ENCODE assay signal across 7 mouse cellular contexts in the genomic region with DNA sequence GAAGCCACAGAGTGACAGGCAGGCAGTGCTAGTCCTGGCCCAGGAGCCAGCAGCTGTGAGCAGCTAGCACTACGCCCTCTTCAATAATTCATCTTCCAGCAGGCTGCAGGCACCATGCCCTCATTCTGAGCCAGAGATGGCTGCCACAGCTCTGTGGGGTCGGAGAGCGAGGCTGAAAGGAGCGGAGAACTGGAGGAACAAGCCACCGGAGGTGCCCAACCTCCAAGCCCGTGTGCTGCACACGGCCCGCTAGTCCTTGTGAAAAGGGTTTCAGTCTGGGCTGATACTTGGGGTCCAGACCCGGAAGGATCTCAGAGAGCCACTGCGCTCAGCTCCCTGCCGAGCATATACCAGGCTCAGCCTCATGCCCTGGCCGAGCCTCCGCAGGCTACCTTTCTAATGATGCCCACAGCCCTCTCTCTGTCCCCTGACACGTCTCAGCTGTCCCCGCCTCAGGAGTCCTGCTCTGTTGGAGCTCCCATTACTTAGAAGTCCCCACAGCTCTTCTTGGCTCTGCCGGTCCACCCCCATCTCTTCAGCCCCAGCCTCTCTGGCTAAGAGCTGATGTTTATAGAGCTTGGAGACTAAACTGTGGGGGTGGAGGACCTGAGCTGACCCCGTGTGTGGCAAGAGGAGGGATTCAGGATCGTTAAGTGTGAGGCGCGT. TPM values are rescaled to one million over a fixed set of nuclear protein-coding genes. Genes with fewer than 3 reads are reported as not detected.
DNase-seq lines count a peak whose midpoint lies in the region; ATAC-seq and TF ChIP-seq lines count a peak whose summit lies in the region.

No protein-coding gene starts in this region.

- DNase-seq in lung, postnatal 25 days (ENCODE audit: low spot score), result no peak
- DNase-seq in limb, embryonic 14.5 days (ENCODE audit: low spot score), result no peak
- peak; percentile 52 for DNase-seq in skeletal muscle tissue, adult 2 months (ENCODE audit: low read depth, low spot score)
- DNase-seq in left cerebral cortex, postnatal 4 days, result no peak
- DNase-seq in kidney, adult 2 months, result no peak

- H3K27ac ChIP-seq in lung, embryonic 15.5 days, result peak overlapping the region; percentile 54
- no peak overlapping the region for H3K27ac ChIP-seq in forebrain, embryonic 12.5 days
- no peak overlapping the region for H3K27ac ChIP-seq in limb, embryonic 14.5 days (replicated peaks; ENCODE audit: low read depth, low read length)
- H3K27ac ChIP-seq in kidney, adult 2 months (ENCODE audit: insufficient read depth, low read depth, low read length), result no peak overlapping the region

- H3K4me3 ChIP-seq in lung, embryonic 15.5 days, result peak overlapping the region; percentile 4; the same call in 1 of the 2 replicates
- H3K4me3 ChIP-seq in forebrain, embryonic 12.5 days (replicated peaks), result no peak overlapping the region
- H3K4me3 ChIP-seq in limb, embryonic 14.5 days (replicated peaks; ENCODE audit: low read length), result 0 out of 2 replicates have a peak overlapping the region, but pooled peaks have one; percentile 2
- H3K4me3 ChIP-seq in kidney, adult 2 months (ENCODE audit: insufficient read depth, low read depth, low read length), result no peak overlapping the region

- H3K4me2 ChIP-seq in lung, embryonic 15.5 days, result peak overlapping the region; percentile 53
- H3K4me2 ChIP-seq in forebrain, embryonic 12.5 days, result peak overlapping the region; percentile 41
- peak overlapping the region; percentile 10 for H3K4me2 ChIP-seq in limb, embryonic 14.5 days (replicated peaks; ENCODE audit: low read depth, low read length, severe bottlenecking)

- intact Hi-C loops in left cerebral cortex, postnatal 4 days (cut with DNase I), result no loop called here

- no peaks in the 10 kb centered on the region for H3K36me3 ChIP-seq in lung, embryonic 15.5 days
- H3K36me3 ChIP-seq in forebrain, embryonic 12.5 days (replicated peaks), result no peaks in the 10 kb centered on the region
- H3K36me3 ChIP-seq in limb, embryonic 14.5 days (ENCODE audit: control insufficient read depth, insufficient read depth, low read length), result no peaks in the 10 kb centered on the region
- no peaks in the 10 kb centered on the region for H3K36me3 ChIP-seq in kidney, adult 2 months (ENCODE audit: control insufficient read depth, insufficient read depth, low read length)

- 0 out of 2 replicates have a peak overlapping the region, but pooled peaks have one; percentile 18 for H3K9ac ChIP-seq in lung, embryonic 15.5 days
- peak overlapping the region; percentile 33; the same call in 1 of the 2 replicates for H3K9ac ChIP-seq in forebrain, embryonic 12.5 days
- peak overlapping the region; percentile 17; the same call in 1 of the 2 replicates for H3K9ac ChIP-seq in limb, embryonic 14.5 days (ENCODE audit: low read depth, low read length, severe bottlenecking)

- 0 out of 2 replicates have a peak, but pooled peaks have one; percentile 12 for TF ChIP-seq POLR2A in limb, embryonic 14.5 days (IDR thresholded peaks at IDR 0.05; ENCODE audit: borderline replicate concordance, extremely low read depth, insufficient read depth, insufficient read length)
- TF ChIP-seq POLR2A in kidney, adult 2 months (IDR thresholded peaks at IDR 0.05; ENCODE audit: low read depth, low read length), result no peak

- H3K9me3 ChIP-seq in lung, embryonic 15.5 days, result no peaks in the 10 kb centered on the region
- no peaks in the 10 kb centered on the region for H3K9me3 ChIP-seq in forebrain, embryonic 12.5 days
- no peaks in the 10 kb centered on the region for H3K9me3 ChIP-seq in limb, embryonic 14.5 days (ENCODE audit: control insufficient read depth, low read length)

- no peak for TF ChIP-seq CTCF in kidney, adult 2 months (conservative IDR thresholded peaks at IDR 0.05; ENCODE audit: insufficient read depth, insufficient read length, low read depth, low read length)

- peaks cover 51% of the 10 kb centered on the region for H3K4me1 ChIP-seq in lung, embryonic 15.5 days
- H3K4me1 ChIP-seq in forebrain, embryonic 12.5 days, result peaks cover 56% of the 10 kb centered on the region
- peaks cover 25% of the 10 kb centered on the region for H3K4me1 ChIP-seq in limb, embryonic 14.5 days (ENCODE audit: control insufficient read depth, insufficient read depth, low read length)
- no peaks in the 10 kb centered on the region for H3K4me1 ChIP-seq in kidney, adult 2 months (ENCODE audit: control insufficient read depth, insufficient read depth, low read length)

- WGBS in lung, embryonic 15.5 days, result 8% methylated on average over 20 of the region's 20 CpGs
- 9% methylated on average over 20 of the region's 20 CpGs for whole genome bisulfite sequencing in forebrain, embryonic 12.5 days
- WGBS in limb, embryonic 14.5 days, result 14% methylated on average over 18 of the region's 20 CpGs
- WGBS in kidney, adult 2 months, result 30% methylated on average over 20 of the region's 20 CpGs

- ATAC-seq in lung, embryonic 15.5 days (ENCODE audit: borderline replicate concordance, extremely low read depth, low FRiP score, low TSS enrichment), result peak; percentile 40; the same call in 1 of the 2 replicates
- ATAC-seq in forebrain, embryonic 12.5 days (ENCODE audit: low FRiP score), result 0 out of 2 replicates have a peak, but pooled peaks have one; percentile 14
- ATAC-seq in limb, embryonic 14.5 days (ENCODE audit: low FRiP score, low read depth), result no peak

- H3K27me3 ChIP-seq in lung, embryonic 15.5 days, result peaks cover 35% of the 10 kb centered on the region
- peaks cover 68% of the 10 kb centered on the region for H3K27me3 ChIP-seq in forebrain, embryonic 12.5 days
- peaks cover 7% of the 10 kb centered on the region; the same call in 1 of the 2 replicates for H3K27me3 ChIP-seq in limb, embryonic 14.5 days (ENCODE audit: control insufficient read depth, insufficient read depth, low read length)
- H3K27me3 ChIP-seq in kidney, adult 2 months (replicated peaks; ENCODE audit: control insufficient read depth, insufficient read depth, low read length), result no peaks in the 10 kb centered on the region

RNA-seq across cellular contexts. Expression of a gene that starts 1.9 kb away (rescaled TPM):
- 26.7 and 27.2 TPM in 2 replicates for polyA plus RNA-seq in lung, embryonic 15.5 days (2015; fragmentation: Nextera tagmentation; extraction: Ambion mirVana)
- 77.1 and 80.4 TPM in 2 replicates for polyA plus RNA-seq in forebrain, embryonic 12.5 days (2016; fragmentation: Nextera tagmentation; extraction: Ambion mirVana)
- 75.2 and 105 TPM in 2 replicates for polyA plus RNA-seq in limb, embryonic 14.5 days (2012; rRNA removed)
- 33.9 and 40.8 TPM in 2 replicates for polyA plus RNA-seq in limb, embryonic 14.5 days (2014; fragmentation: Nextera tagmentation; extraction: Ambion mirVana)
- total RNA-seq in left cerebral cortex, postnatal 4 days (2021), result 100 to 1,000 TPM; 213 to 226 TPM
- 20.2 and 21.7 TPM in 2 replicates for polyA plus RNA-seq in kidney, adult 2 months (2012; rRNA removed)

RNA-seq across cellular contexts. Expression of a gene that starts 18.8 kb away (rescaled TPM):
- polyA plus RNA-seq in lung, embryonic 15.5 days (2015; fragmentation: Nextera tagmentation; extraction: Ambion mirVana), result 22.4 and 23.2 TPM in 2 replicates
- 12.9 and 14.2 TPM in 2 replicates for polyA plus RNA-seq in forebrain, embryonic 12.5 days (2016; fragmentation: Nextera tagmentation; extraction: Ambion mirVana)
- polyA plus RNA-seq in limb, embryonic 14.5 days (2012; rRNA removed), result 74.0 and 82.0 TPM in 2 replicates
- 14.3 and 16.2 TPM in 2 replicates for polyA plus RNA-seq in limb, embryonic 14.5 days (2014; fragmentation: Nextera tagmentation; extraction: Ambion mirVana)
- total RNA-seq in left cerebral cortex, postnatal 4 days (2021), result 10 to 100 TPM; 55.1 to 56.6 TPM
- 98.7 and 104 TPM in 2 replicates for polyA plus RNA-seq in kidney, adult 2 months (2012; rRNA removed)

RNA-seq across cellular contexts. Expression of a gene that starts 34.0 kb away (rescaled TPM):
- polyA plus RNA-seq in lung, embryonic 15.5 days (2015; fragmentation: Nextera tagmentation; extraction: Ambion mirVana), result 22.5 and 22.9 TPM in 2 replicates
- 23.9 and 24.1 TPM in 2 replicates for polyA plus RNA-seq in forebrain, embryonic 12.5 days (2016; fragmentation: Nextera tagmentation; extraction: Ambion mirVana)
- polyA plus RNA-seq in limb, embryonic 14.5 days (2012; rRNA removed), result 47.0 and 54.0 TPM in 2 replicates
- 22.6 and 26.5 TPM in 2 replicates for polyA plus RNA-seq in limb, embryonic 14.5 days (2014; fragmentation: Nextera tagmentation; extraction: Ambion mirVana)
- total RNA-seq in left cerebral cortex, postnatal 4 days (2021), result 10 to 100 TPM; 62.5 to 68.6 TPM
- 23.8 and 24.4 TPM in 2 replicates for polyA plus RNA-seq in kidney, adult 2 months (2012; rRNA removed)

RNA-seq across cellular contexts. Expression of a gene that starts 48.5 kb away (rescaled TPM):
- 0.63 and 0.92 TPM in 2 replicates for polyA plus RNA-seq in lung, embryonic 15.5 days (2015; fragmentation: Nextera tagmentation; extraction: Ambion mirVana)
- polyA plus RNA-seq in forebrain, embryonic 12.5 days (2016; fragmentation: Nextera tagmentation; extraction: Ambion mirVana), result 3.9 TPM in 2 replicates
- polyA plus RNA-seq in limb, embryonic 14.5 days (2012; rRNA removed), result 1.1 and 1.5 TPM in 2 replicates
- 0.35 and 0.45 TPM in 2 replicates for polyA plus RNA-seq in limb, embryonic 14.5 days (2014; fragmentation: Nextera tagmentation; extraction: Ambion mirVana)
- 10 to 100 TPM; 46.5 to 49.7 TPM for total RNA-seq in left cerebral cortex, postnatal 4 days (2021)
- 2.2 and 2.8 TPM in 2 replicates for polyA plus RNA-seq in kidney, adult 2 months (2012; rRNA removed)

RNA-seq across cellular contexts. Expression of a gene that starts 57.9 kb away (rescaled TPM):
- polyA plus RNA-seq in lung, embryonic 15.5 days (2015; fragmentation: Nextera tagmentation; extraction: Ambion mirVana), result not detected in 2 replicates
- not detected in 2 replicates for polyA plus RNA-seq in forebrain, embryonic 12.5 days (2016; fragmentation: Nextera tagmentation; extraction: Ambion mirVana)
- polyA plus RNA-seq in limb, embryonic 14.5 days (2012; rRNA removed), result not detected in 2 replicates
- 0.37 TPM in 1 of 2 replicates, not detected in the other for polyA plus RNA-seq in limb, embryonic 14.5 days (2014; fragmentation: Nextera tagmentation; extraction: Ambion mirVana)
- not detected for total RNA-seq in left cerebral cortex, postnatal 4 days (2021)
- 1.0 and 1.1 TPM in 2 replicates for polyA plus RNA-seq in kidney, adult 2 months (2012; rRNA removed)

Comparison
In these comparisons a context has a peak if more than half of its experiments do, and no peak if none do; other contexts are left out.
1. H3K4me3 ChIP-seq: peak in lung, embryonic 15.5 days (single experiment) and limb, embryonic 14.5 days (single experiment); none in forebrain, embryonic 12.5 days (single experiment) and kidney, adult 2 months (single experiment).
2. Peak in every context shown above with its lines, with median percentiles within 50 percentile points of each other: H3K4me2 ChIP-seq and H3K9ac ChIP-seq.